Mouse (Mus musculus) embryonic fibroblast, embryonic 13.5 days (primary cell): Measurements from ENCODE around the gene Myt1l. TPM values are rescaled to one million over a fixed set of nuclear protein-coding genes. Genes with fewer than 3 reads are reported as not detected.

Experiments used
- H3K27ac ChIP-seq: 2 replicates; pipeline ENCODE4 v1.5.1; 2012; ENCODE audit warnings: low read length, control low read depth, inconsistent platforms; ENCODE audit not compliant: insufficient read depth
- H3K4me1 ChIP-seq: 2 replicates; pipeline ENCODE4 v1.6.1; 2011; ENCODE audit warnings: low read length; ENCODE audit not compliant: control insufficient read depth, insufficient read depth
- H3K4me3 ChIP-seq: 2 replicates; pipeline ENCODE4 v1.5.1; 2011; ENCODE audit warnings: mild to moderate bottlenecking, control low read depth, low read length; ENCODE audit not compliant: insufficient read depth
- CTCF ChIP-seq: IDR thresholded peaks from 2 replicates; pipeline ENCODE4 v1.5.1; 2011; ENCODE audit warnings: mild to moderate bottlenecking, control low read depth, low read length, moderate library complexity, borderline replicate concordance; ENCODE audit not compliant: insufficient read depth
- POLR2A ChIP-seq: IDR thresholded peaks from 2 replicates; pipeline ENCODE4 v1.6.1; 2011; ENCODE audit warnings: low read depth, mild to moderate bottlenecking, control low read depth, low read length, moderate library complexity
- polyA plus RNA-seq: library from polyadenylated mRNA; stranded (reverse); fragments of >200 nt; gene quantifications from 2 replicates; pipeline ENCODE4 v1.2.4, GENCODE M21; 2011; ENCODE audit warnings: low read depth; ENCODE audit not compliant: missing spikeins, insufficient read length

Myt1l gene
- polyA plus RNA-seq, 1 experiment = not detected

DNA sequence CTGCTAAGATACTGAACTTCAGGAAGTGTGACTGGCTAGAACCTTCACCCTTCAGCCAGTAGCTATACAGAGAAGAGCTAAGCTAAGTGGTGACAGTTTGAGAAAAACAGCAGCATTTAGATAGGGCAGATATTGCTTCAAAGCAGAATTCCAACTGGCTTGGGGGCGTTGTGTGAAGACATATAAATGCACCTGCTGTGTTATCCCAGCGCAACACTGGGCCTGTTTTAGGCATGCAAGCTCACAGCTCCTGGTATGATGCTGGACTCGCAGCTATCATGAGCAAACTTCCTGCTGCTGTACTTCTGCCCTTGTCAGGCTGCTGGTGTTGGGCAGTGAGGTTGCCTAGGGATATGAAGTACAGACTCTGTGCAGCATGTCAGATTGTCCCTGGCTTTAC is 180.0 kb downstream of the Myt1l start:
- H3K27ac ChIP-seq = no peak overlapping the region
- H3K4me3 ChIP-seq = no peak overlapping the region
- no peak for TF ChIP-seq CTCF
- 0 out of 2 replicates have a peak, but pooled peaks cover 2% of the 10 kb centered on the region for H3K4me1 ChIP-seq

DNA sequence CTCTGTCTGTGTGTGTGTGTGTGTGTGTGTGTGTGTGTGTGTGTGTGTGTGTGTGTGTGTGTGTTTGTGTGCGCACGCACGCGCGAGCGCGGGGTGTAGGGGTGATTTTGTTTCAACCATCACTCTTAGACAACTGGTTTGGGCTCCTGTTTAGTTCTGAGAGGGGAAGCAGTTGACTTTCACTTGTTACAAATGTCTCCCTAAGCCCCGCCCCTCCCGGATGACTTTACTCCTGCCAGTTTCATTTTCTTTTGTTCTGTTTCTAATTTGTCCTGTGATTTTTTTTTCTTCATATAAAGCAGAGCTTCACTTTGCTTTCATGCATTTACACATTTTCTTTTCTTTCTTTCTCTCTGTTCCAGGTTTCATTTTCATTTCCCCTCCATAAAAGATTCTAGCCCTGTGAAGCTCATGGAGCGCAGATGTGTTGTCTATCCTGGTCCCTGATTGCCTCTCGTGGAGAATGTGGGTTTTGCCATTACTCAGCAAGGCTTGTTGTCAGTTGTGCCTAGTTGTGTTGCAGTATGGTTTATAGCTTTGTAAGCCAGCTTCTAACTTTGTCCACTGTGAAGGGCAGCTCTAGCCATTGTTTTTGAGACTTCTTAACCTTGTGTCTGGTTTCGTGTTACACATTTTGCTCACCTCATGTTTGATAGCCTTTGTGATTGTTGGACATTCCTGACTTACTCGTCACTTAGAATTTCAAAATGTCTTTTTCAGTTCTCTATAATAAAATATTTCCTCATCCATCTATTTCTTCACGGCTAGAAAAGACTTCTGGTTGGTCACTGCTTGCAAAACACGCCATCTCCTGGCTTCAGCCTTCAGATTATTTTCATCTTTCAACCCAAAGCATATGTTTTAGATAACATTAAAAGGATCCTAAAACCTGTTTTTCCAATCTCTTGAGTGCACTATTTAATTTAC is 184.9 kb downstream of the Myt1l start:
- Histone ChIP-seq H3K4me3 (no peak overlapping the region), H3K27ac (no peak overlapping the region), H3K4me1 (0 out of 2 replicates have a peak, but pooled peaks cover 2% of the 10 kb centered on the region)
- TF ChIP-seq POLR2A (no peak), CTCF (no peak)

DNA sequence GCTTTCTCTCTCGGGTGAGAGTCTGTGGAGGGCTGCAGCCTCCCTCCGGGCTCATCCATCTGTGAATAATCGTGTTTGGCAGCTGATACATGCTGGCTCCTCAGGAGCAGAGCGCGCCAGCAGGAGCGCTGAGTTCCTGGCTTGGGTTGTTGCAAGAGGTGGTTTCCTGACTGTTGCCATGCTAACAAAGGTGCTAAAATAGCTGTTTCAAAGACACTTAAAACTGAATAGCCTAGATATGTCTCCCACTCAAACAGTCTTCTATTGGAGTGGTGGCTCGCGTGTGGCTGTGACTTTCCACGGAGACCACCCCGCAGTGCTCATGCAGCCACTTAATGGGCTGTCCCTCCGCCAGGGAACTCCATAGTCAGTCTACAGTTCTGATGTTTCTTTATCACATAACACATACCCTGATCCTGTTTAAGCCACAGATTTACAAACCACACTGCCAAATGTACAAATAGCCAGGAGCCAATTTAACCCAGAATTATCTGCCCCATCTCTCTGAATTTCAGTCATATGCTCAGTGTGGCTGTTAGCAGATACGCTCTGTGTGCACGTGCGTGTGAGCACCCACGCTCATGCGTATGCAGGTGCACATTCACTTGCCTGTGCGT is 195.6 kb downstream of the Myt1l start:
- TF ChIP-seq CTCF = no peak
- TF ChIP-seq POLR2A = no peak
- Histone ChIP-seq H3K27ac (no peak overlapping the region), H3K4me1 (no peaks in the 10 kb centered on the region), H3K4me3 (no peak overlapping the region)

DNA sequence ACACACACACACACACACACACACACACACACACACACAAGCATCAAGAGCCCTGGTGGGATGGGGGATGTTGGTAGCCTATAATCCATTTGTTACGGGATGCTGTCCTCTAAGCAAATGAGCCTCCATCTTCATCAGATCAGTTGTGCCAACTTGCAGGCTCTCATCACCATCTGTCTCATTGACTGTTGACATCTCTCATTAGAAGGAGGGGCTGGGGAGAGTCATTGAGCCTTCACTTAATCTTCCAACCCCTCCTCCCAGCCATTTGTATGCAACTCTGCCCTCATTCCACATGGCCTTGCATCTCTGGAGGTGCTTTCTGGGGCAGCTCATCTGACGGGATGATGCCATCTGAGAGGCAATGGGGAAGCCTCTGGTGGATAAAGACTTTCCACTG is 200.1 kb downstream of the Myt1l start:
- TF ChIP-seq POLR2A = no peak
- no peak for TF ChIP-seq CTCF
- H3K27ac ChIP-seq = no peak overlapping the region
- no peak overlapping the region for H3K4me3 ChIP-seq
- H3K4me1 ChIP-seq = no peaks in the 10 kb centered on the region

DNA sequence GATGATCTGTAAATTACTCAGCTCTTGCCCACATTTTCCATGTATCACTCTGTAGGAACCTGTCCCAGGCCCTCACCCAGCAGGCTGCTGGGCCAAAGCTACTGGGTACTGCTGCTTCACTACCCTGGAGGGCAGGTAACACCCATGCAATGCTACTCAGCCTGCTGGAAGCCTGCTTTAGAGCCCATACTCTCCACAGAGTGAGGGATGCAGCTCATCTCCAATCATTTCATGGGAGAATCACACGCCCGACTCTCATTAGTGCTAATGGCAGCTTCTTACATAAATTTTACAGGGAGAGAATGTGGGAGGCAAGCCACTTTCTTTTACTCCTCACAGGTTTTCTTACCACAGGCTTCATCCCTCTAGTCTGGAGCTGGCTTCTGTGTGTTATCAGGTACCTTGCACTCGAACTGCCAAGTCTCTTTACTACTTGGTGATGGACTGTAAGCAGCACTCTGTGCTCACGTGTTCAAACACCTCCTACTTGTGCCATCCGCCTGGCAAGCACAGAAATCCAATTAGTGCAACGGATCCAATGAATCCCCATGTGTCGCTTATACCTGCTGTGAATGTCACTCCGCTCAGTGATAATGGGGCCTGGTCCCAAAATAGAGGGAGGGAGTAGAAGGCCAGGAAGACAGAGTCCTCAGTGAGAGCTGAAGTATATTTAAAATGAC is 212.3 kb downstream of the Myt1l start:
- Histone ChIP-seq H3K4me3 (no peak overlapping the region), H3K4me1 (no peaks in the 10 kb centered on the region), H3K27ac (no peak overlapping the region)
- no peak for TF ChIP-seq CTCF
- no peak for TF ChIP-seq POLR2A

DNA sequence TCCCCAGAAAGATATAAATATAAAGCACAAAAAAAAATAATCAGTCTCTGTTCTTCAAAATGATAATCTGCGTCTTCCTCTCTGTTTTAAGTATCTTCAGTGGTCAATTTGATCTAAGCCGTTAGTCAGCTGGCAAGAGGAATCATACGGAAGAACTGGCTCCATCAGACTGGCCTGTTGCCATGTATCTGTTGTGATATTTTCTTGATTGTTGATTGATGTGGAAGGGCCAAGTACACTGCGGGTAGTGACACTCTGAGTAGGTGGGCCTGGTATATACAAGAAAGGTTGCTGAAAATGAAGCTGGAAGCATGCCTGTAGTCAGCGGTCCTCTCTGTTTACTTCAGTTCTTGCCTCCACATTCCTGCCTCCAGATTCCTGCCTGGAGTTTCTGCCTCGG is 213.0 kb downstream of the Myt1l start:
- TF ChIP-seq POLR2A (no peak), CTCF (no peak)
- no peak overlapping the region for H3K27ac ChIP-seq
- no peak overlapping the region for H3K4me3 ChIP-seq
- no peaks in the 10 kb centered on the region for H3K4me1 ChIP-seq

DNA sequence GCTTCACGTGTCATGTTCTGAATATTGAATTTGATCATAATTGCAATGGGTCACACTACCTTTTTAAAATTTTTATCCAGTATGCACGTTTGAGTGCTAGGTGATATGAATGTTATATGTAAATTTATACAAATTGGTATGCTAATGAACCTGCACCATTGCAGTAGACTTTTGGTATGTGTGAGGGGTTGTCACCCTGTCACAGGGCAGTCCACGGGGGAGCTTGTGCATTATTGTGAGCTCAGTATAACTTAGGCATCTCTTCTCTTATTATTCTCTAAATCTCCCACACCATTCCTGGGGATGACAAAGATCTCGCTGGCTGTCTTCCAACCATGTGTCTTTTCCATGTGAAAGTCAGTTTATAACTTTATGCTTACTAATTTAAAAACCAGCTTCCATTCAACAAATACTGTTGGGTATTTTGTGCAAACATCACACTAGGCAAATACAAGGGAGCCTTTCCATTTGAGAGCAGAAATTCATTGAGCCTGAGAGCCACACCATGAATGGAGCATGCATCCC is 222.5 kb downstream of the Myt1l start:
- TF ChIP-seq CTCF (no peak), POLR2A (no peak)
- Histone ChIP-seq H3K4me3 (no peak overlapping the region), H3K27ac (no peak overlapping the region), H3K4me1 (no peaks in the 10 kb centered on the region)

DNA sequence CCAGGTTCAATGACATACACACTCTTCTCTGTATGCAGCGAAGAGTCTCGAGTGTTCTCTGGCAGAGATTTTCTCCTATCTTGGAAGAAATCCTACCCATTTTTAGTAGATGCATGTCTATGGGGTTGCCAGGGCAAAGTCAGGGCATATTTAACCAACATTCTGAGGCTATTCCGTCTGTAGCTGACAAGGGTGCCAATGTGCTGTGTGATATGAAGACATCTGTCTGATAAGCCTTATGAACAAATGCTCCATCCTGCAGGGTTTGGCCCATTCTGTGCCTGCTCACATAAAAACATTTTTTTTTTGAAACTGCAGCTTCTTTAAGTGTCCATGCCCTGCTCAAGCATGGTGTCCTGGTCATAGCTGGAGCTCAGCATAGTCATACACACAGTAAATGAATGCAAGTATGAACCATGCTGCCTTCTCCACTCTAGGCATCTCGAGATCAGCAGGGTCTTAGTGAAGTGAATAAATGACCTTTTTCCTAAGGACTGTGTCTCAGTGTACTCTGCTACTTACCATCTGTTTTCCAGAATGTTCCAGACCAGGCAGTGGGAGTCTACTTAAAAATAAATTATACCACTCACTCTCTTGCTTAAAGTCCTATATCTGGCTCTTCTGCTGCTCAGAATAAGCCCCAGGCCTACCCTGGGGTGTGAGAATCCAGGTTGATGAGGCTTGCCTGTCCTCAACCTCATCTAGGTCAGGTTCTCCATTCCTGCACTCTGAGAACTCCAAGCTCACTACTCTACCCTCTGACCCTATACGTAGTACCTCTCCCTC is 227.1 kb downstream of the Myt1l start:
- TF ChIP-seq CTCF = no peak
- TF ChIP-seq POLR2A = no peak
- H3K4me1 ChIP-seq = no peaks in the 10 kb centered on the region
- H3K27ac ChIP-seq = no peak overlapping the region
- H3K4me3 ChIP-seq = no peak overlapping the region

DNA sequence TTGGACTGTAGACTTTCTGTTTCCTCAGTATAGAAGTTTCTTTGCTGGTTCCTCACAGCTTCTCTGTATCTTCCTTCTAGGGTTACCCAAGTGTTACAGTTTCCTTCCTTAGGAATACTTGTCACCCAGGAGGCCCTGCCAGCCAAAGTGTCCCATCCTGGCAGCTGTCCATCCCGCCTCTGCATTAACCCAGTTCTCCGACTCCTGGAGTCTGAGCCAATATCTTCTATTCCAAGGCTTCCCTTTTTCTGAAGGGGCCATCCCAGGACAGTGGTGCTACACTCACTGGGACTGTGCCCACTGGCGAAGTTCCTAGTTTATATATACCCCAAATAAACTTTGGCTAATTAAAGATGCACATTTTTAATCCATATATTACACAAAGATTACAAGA is 227.7 kb downstream of the Myt1l start:
- no peak overlapping the region for H3K27ac ChIP-seq

More for the DNA sequence above, 227.7 kb downstream of the Myt1l start:
- H3K4me3 ChIP-seq = no peak overlapping the region
- H3K4me1 ChIP-seq = no peaks in the 10 kb centered on the region
- TF ChIP-seq POLR2A (no peak), CTCF (no peak)
